Mouse (Mus musculus) hindbrain, postnatal 0 days (tissue): ENCODE measurements around the gene Tubgcp2. TPM values are rescaled to one million over a fixed set of nuclear protein-coding genes. Genes with fewer than 3 reads are reported as not detected.

Source experiments
- ATAC-seq: fragments of 200-750 bp; cut with Nextera tagmentation; 2 replicates; pipeline ENCODE4 v1.8.0; 2017; ENCODE audit warnings: mild to moderate bottlenecking, moderate TSS enrichment, moderate library complexity
- DNase-seq: peaks from one replicate; pipeline ENCODE4 v3.0.0-alpha.2; 2015; ENCODE audit warnings: low spot score
- H3K27ac ChIP-seq: fragments of 300-500 bp; sonication (generic); 2 replicates; pipeline ENCODE4 v1.5.1; 2014; ENCODE audit warnings: mild to moderate bottlenecking
- H3K27me3 ChIP-seq: fragments of 300-500 bp; sonication (generic); 2 replicates; pipeline ENCODE4 v1.6.1; 2014; ENCODE audit warnings: low read length, mixed read lengths; ENCODE audit not compliant: insufficient read depth
- H3K36me3 ChIP-seq: fragments of 300-500 bp; sonication (generic); 2 replicates; pipeline ENCODE4 v1.6.1; 2014; ENCODE audit warnings: low read length, mixed read lengths; ENCODE audit not compliant: insufficient read depth
- H3K4me1 ChIP-seq: fragments of 300-500 bp; sonication (generic); 2 replicates; pipeline ENCODE4 v1.6.1; 2014; ENCODE audit warnings: antibody characterized with exemption, low read length, mixed read lengths; ENCODE audit not compliant: insufficient read depth
- H3K4me2 ChIP-seq: fragments of 300-500 bp; sonication (generic); 2 replicates; pipeline ENCODE4 v1.6.1; 2014; ENCODE audit warnings: low read depth, mild to moderate bottlenecking, low read length, moderate library complexity, mixed read lengths
- H3K4me3 ChIP-seq: fragments of 300-500 bp; sonication (generic); 2 replicates; pipeline ENCODE4 v1.5.1; 2014; ENCODE audit warnings: low read length
- H3K9ac ChIP-seq: fragments of 300-500 bp; sonication (generic); replicated peaks from 2 replicates; pipeline ENCODE4 v1.6.1; 2014; ENCODE audit warnings: mild to moderate bottlenecking, low read length, moderate library complexity, mixed read lengths
- H3K9me3 ChIP-seq: fragments of 300-500 bp; sonication (generic); 2 replicates; pipeline ENCODE4 v1.6.1; 2016; ENCODE audit warnings: low read length, mixed read lengths
- CTCF ChIP-seq: IDR thresholded peaks from 2 replicates; pipeline ENCODE4 v1.5.1; 2016; ENCODE audit warnings: antibody characterized with exemption, control low read depth, low read depth
- WGBS: fragments of 180-500 bp; shearing (Covaris S2); extraction: QIAGEN DNeasy Blood & Tissue Kit; methylation state at CpG from one replicate; pipeline ENCODE4 v1.1.7; 2014; 5-methylcytosine and 5-hydroxymethylcytosine counted together
- polyA plus RNA-seq: library from polyadenylated mRNA; unstranded; fragments of >200 nt; fragmentation: Nextera tagmentation; extraction: Ambion mirVana; gene quantifications from 2 replicates; pipeline ENCODE4 v1.2.1, GENCODE M21; 2015
- total RNA-seq: library from RNA; depleted of rRNA; stranded (reverse); fragments of >200 nt; gene quantifications from 2 replicates; pipeline ENCODE4 v1.2.3, GENCODE M21; 2014; rRNA removed

The Tubgcp2 gene
- total RNA-seq (61.7 and 63.7 TPM in 2 replicates), polyA plus RNA-seq (58.3 TPM in 2 replicates)

DNA sequence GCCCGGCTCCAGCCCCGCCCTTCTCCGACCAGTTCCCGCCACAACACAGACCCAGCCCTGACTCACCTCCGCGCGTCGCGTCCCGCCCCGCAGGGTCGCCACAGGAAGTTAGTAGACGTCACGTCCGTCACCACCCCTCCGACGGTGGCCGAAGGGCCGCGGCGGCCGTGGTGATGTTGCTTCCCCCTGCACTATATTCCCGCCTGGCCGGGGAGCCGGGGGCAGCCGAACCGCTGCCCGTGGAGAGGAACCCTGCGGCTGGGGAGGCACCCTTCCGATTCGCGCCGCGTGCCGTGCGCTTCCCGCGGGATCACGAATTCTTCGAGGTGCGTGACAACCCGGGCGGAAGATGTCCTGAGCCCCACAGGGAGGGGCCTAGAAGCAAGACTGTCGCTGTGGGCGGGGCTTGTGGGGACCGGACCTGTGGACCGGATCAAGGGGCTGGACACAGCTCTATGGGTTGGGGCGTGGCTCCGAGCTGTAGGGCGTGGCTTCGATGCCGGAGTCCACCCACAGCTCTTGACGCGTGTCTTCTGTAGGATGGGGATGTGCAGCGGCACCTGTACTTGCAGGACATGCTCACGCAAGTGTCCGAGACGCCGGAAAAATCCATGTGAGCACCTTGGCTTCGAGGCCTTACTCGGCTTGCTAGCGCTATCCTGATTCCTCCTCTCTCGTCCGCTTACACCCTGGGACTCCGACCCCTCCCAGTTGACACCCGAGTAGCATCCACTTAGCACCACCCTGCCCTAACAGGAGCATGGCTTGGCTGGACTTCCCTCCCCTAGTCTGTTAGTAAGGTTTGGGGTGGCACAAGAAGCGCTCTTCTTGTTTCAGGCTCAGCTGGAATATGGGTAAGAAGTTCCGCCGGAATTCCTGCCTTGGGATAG is at the start of gene Tubgcp2, which contains the start of gene Zfp511:
Gene Tubgcp2, minus strand, starts transcription at position 389 of the 890 bp plus-strand sequence.
Gene Zfp511, plus strand, starts transcription at position 111 of the 890 bp plus-strand sequence.
- peak; percentile 95 for DNase-seq
- TF ChIP-seq CTCF: no peak
- H3K4me1 ChIP-seq: peaks cover 7% of the 10 kb centered on the region
- H3K27ac ChIP-seq: peak within 1 kb of the TSS; percentile 87
- H3K4me3 ChIP-seq: peak within 1 kb of the TSS; percentile 62
- H3K36me3 ChIP-seq: peaks cover 19% of the 10 kb centered on the region
- H3K9ac ChIP-seq: peak within 1 kb of the TSS; percentile 77
- H3K27me3 ChIP-seq: no peaks in the 10 kb centered on the region
- no peaks in the 10 kb centered on the region for H3K9me3 ChIP-seq
- ATAC-seq: peak; percentile 96
- peak within 1 kb of the TSS; percentile 77 for H3K4me2 ChIP-seq
- WGBS: 1% methylated on average over 68 of the region's 69 CpGs

DNA sequence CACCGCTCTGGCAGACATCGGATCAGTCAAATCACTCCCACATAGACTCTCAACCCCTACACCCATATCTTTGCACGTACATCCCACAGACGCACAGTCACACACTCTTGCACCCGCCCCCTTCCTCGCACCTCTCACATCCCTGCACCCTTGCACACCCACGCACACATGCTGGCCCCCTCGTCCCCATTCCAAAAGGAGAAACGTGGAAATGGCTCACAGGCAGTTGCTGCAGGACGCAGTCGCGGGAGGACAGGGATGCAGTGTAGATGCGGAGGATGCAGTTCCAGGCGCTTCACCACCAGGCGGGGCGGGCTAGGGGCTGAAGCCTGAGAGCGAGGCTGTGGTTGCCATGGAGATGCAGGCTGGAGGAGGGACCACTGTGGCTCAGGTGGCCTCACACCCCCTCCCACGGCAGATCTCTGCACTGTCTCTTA is 45.8 kb upstream of the Tubgcp2 start, which contains the start of gene Caly:
Gene Caly, minus strand, starts transcription at position 307 of the 437 bp plus-strand sequence.
- peak; percentile 91 for ATAC-seq
- Histone ChIP-seq H3K9ac (peak within 1 kb of the TSS; percentile 62), H3K4me3 (peak within 1 kb of the TSS; percentile 46), H3K27ac (peak within 1 kb of the TSS; percentile 92), H3K4me1 (no peaks in the 10 kb centered on the region), H3K36me3 (no peaks in the 10 kb centered on the region), H3K9me3 (no peaks in the 10 kb centered on the region), H3K4me2 (peak within 1 kb of the TSS; percentile 63), H3K27me3 (no peaks in the 10 kb centered on the region)
- 2% methylated on average over 18 of the region's 18 CpGs for WGBS
- peak; percentile 95 for DNase-seq
- peak; percentile 94 for TF ChIP-seq CTCF

- Histone ChIP-seq H3K4me2 (peak overlapping the region; percentile 63), H3K36me3 (no peaks in the 10 kb centered on the region), H3K4me1 (no peaks in the 10 kb centered on the region), H3K9ac (peak overlapping the region; percentile 62), H3K4me3 (peak overlapping the region; percentile 46), H3K27me3 (no peaks in the 10 kb centered on the region), H3K27ac (peak overlapping the region; percentile 92), H3K9me3 (no peaks in the 10 kb centered on the region)
- DNase-seq (peak; percentile 65), ATAC-seq (peak; percentile 62)
- TF ChIP-seq CTCF: no peak
- 11% methylated on average over 20 of the region's 20 CpGs for WGBS
These were observed 45.2 kb upstream of the Tubgcp2 start for GRCm38 (mm10) chr7:140081408-140082241.

DNA sequence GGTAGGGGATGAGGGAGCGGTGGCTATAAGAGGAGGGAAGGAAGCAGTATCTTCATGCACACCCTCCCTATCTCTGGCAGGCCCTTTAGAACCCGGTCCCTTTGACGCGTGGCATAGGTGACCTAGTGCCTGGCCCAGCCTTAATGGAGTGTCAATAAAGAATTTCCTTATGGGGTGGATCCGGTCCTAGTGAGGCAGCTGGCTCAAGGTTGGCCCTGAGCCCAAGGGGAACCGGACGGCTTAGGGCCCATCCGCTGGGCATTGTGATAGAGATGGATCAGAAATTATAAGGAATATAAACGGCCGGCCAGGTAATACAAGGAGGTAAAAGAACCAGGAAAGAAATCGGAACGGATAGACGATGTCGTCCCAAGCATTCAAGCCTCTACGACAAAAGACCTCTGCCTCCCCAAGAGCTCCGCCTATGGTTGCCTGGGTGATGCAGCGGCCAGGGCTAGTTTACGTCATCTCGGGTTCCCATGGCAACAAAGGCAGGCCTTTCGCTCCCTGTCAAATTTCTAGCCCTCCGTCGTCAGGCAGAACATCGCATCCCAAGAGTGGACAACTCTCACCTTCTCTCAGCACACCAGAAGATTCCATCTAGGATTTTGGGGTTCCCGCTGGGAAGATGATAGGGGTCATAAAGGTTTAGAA is 44.2 kb upstream of the Tubgcp2 start:
- Histone ChIP-seq H3K9me3 (no peaks in the 10 kb centered on the region), H3K4me3 (peak overlapping the region; percentile 46), H3K4me2 (peak overlapping the region; percentile 63), H3K27me3 (no peaks in the 10 kb centered on the region), H3K9ac (peak overlapping the region; percentile 62), H3K36me3 (no peaks in the 10 kb centered on the region), H3K4me1 (no peaks in the 10 kb centered on the region), H3K27ac (peak overlapping the region; percentile 92)
- peak; percentile 55 for TF ChIP-seq CTCF
- DNase-seq (peak; percentile 96), ATAC-seq (peak; percentile 79)
- WGBS: 2% methylated on average over 24 of the region's 24 CpGs

DNA sequence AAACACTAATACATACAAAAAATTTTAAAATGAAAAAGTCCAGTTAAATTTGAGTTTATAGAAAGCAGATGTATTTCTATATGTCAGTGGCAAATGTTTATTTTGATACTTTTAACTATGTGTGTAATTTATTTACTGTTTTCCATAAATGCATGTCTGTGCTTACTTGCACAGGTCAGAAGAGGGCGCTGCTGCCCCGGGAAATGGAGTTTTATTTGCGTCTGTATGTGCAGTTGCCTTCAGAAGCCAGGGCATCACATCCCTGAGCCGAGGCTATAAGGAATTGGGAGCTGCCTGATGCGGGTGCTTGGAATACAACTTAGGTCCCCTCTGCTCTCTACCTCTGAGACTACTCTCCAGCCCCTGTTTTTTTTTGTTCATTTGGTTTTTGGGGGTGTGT is 42.2 kb upstream of the Tubgcp2 start:
- ATAC-seq (no peak), DNase-seq (peak; percentile 90)
- Histone ChIP-seq H3K4me2 (no peak overlapping the region), H3K9ac (no peak overlapping the region), H3K9me3 (no peaks in the 10 kb centered on the region), H3K27me3 (no peaks in the 10 kb centered on the region), H3K4me3 (no peak overlapping the region), H3K36me3 (no peaks in the 10 kb centered on the region), H3K4me1 (no peaks in the 10 kb centered on the region), H3K27ac (no peak overlapping the region)
- TF ChIP-seq CTCF: peak; percentile 86
- WGBS: 5% methylated on average over 5 of the region's 5 CpGs

GRCm38 (mm10) chr7:140077698-140078097 is 41.2 kb upstream of the Tubgcp2 start:
- Histone ChIP-seq H3K4me2 (no peak overlapping the region), H3K27ac (no peak overlapping the region), H3K9ac (no peak overlapping the region), H3K36me3 (no peaks in the 10 kb centered on the region; the same call in 1 of the 2 replicates), H3K4me3 (no peak overlapping the region), H3K27me3 (no peaks in the 10 kb centered on the region), H3K9me3 (no peaks in the 10 kb centered on the region), H3K4me1 (no peaks in the 10 kb centered on the region)
- TF ChIP-seq CTCF: no peak
- no peak for ATAC-seq
- no peak for DNase-seq
- WGBS: 75% methylated on average over 6 of the region's 6 CpGs
